Mouse (Mus musculus) stomach, embryonic 14.5 days (tissue): Measurements from ENCODE around the gene Cenpj. TPM values are rescaled to one million over a fixed set of nuclear protein-coding genes. Genes with fewer than 3 reads are reported as not detected.

ENCODE experiments used
- ATAC-seq: fragments of 200-750 bp; cut with Nextera tagmentation; 2 replicates; pipeline ENCODE4 v1.8.0; 2017; ENCODE audit warnings: low read depth, moderate TSS enrichment; ENCODE audit not compliant: insufficient number of reproducible peaks, insufficient read depth, low FRiP score
- H3K27ac ChIP-seq: fragments of 300-500 bp; sonication (generic); 2 replicates; pipeline ENCODE4 v1.5.1; 2014; ENCODE audit warnings: mild to moderate bottlenecking, low read length, moderate library complexity, mixed read lengths
- H3K27me3 ChIP-seq: fragments of 300-500 bp; sonication (generic); 2 replicates; pipeline ENCODE4 v1.6.1; 2014; ENCODE audit warnings: low read length, control low read depth, mixed read lengths; ENCODE audit not compliant: control insufficient read depth, insufficient read depth
- H3K36me3 ChIP-seq: fragments of 300-500 bp; sonication (generic); 2 replicates; pipeline ENCODE4 v1.6.1; 2014; ENCODE audit warnings: mild to moderate bottlenecking, control low read depth, low read length, moderate library complexity, mixed read lengths; ENCODE audit not compliant: control insufficient read depth, insufficient read depth
- H3K4me1 ChIP-seq: fragments of 300-500 bp; sonication (generic); 2 replicates; pipeline ENCODE4 v1.6.1; 2014; ENCODE audit warnings: low read length, control low read depth, mixed read lengths; ENCODE audit not compliant: control insufficient read depth, insufficient read depth
- H3K4me2 ChIP-seq: fragments of 300-500 bp; sonication (generic); replicated peaks from 2 replicates; pipeline ENCODE4 v1.6.1; 2014; ENCODE audit warnings: low read depth, low read length, control low read depth
- H3K4me3 ChIP-seq: fragments of 300-500 bp; sonication (generic); 2 replicates; pipeline ENCODE4 v1.5.1; 2014; ENCODE audit warnings: low read depth, low read length, control low read depth
- H3K9ac ChIP-seq: fragments of 300-500 bp; sonication (generic); replicated peaks from 2 replicates; pipeline ENCODE4 v1.6.1; 2014; ENCODE audit warnings: low read depth, mild to moderate bottlenecking, control low read depth, low read length, moderate library complexity, mixed read lengths
- H3K9me3 ChIP-seq: fragments of 300-500 bp; sonication (generic); 2 replicates; pipeline ENCODE4 v1.6.1; 2016; ENCODE audit warnings: low read depth, low read length, control low read depth; ENCODE audit not compliant: control insufficient read depth
- WGBS: fragments of 180-500 bp; shearing (Covaris S2); extraction: QIAGEN DNeasy Blood & Tissue Kit; methylation state at CpG from one replicate; pipeline ENCODE4 v1.1.7; 2014; 5-methylcytosine and 5-hydroxymethylcytosine counted together
- polyA plus RNA-seq: library from polyadenylated mRNA; unstranded; fragments of >200 nt; fragmentation: Nextera tagmentation; extraction: Ambion mirVana; gene quantifications from 2 replicates; pipeline ENCODE4 v1.2.1, GENCODE M21; 2014

The Cenpj gene
- polyA plus RNA-seq, 1 experiment from 2014 or later, result 8.9 TPM

- H3K4me2 ChIP-seq, result no peak overlapping the region
- H3K4me3 ChIP-seq, result no peak overlapping the region
- H3K9me3 ChIP-seq, result no peaks in the 10 kb centered on the region
- H3K27ac ChIP-seq, result no peak overlapping the region
- no peak for ATAC-seq
- no peaks in the 10 kb centered on the region for H3K4me1 ChIP-seq
- H3K9ac ChIP-seq, result no peak overlapping the region
- H3K36me3 ChIP-seq, result no peaks in the 10 kb centered on the region
- H3K27me3 ChIP-seq, result no peaks in the 10 kb centered on the region
- WGBS, result 78% methylated on average over 2 of the region's 2 CpGs
Observed at GRCm38 (mm10) chr14:56514775-56515174, 60.5 kb downstream of the Cenpj start.

DNA sequence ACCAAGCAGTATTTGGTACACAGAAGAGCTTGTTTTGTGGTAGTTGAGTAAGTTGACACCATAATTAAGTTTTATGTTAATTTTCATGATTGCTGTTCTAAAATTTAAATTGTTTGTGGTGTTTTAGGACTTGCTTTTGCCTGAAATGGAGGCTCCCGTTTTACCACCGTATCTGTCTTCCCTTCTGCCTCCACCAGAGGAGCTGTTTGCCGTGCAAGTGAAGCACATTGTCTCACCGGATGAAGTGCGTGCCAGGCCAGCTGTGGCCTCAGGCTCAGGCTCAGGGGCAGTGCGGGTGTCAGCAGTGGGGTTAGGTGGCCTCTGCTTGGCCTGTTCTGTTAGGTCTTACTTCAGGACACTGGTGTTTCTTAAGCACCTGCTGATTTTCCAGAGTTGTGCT, 63.1 kb downstream of the Cenpj start:
- Histone ChIP-seq H3K36me3 (no peaks in the 10 kb centered on the region), H3K9me3 (no peaks in the 10 kb centered on the region), H3K27me3 (no peaks in the 10 kb centered on the region), H3K9ac (no peak overlapping the region), H3K4me2 (no peak overlapping the region), H3K4me1 (no peaks in the 10 kb centered on the region), H3K27ac (no peak overlapping the region), H3K4me3 (no peak overlapping the region)
- no peak for ATAC-seq
- WGBS, result 35% methylated on average over 6 of the region's 6 CpGs

- Histone ChIP-seq H3K9me3 (no peaks in the 10 kb centered on the region), H3K4me2 (no peak overlapping the region), H3K4me1 (no peaks in the 10 kb centered on the region), H3K4me3 (no peak overlapping the region), H3K9ac (no peak overlapping the region), H3K36me3 (no peaks in the 10 kb centered on the region), H3K27me3 (no peaks in the 10 kb centered on the region), H3K27ac (no peak overlapping the region)
- WGBS, result 65% methylated on average over 3 of the region's 3 CpGs
- no peak for ATAC-seq
Observed at GRCm38 (mm10) chr14:56506743-56507142, 68.5 kb downstream of the Cenpj start.

DNA sequence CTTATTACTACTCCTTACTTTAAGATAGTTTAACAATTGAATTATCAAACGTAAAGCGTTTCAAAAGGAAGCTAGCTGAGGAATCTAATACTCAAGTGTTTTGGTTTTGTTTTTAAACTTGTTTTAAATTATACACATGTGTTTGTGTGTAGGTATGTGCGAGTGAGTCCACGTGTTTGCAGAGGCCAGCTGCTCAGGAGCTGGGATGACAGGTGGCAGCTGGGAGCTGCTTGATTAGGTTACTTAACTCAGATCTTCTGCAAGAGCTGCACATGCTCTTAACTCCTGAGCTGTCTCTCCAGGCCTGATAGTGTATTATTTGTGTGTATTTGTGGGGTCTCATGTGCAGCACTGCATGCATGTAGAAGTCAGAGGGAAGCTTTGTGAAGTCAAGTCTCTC, 72.8 kb downstream of the Cenpj start:
- 52% methylated on average over 4 of the region's 4 CpGs for WGBS
- no peaks in the 10 kb centered on the region for H3K4me1 ChIP-seq
- no peak overlapping the region for H3K27ac ChIP-seq
- H3K36me3 ChIP-seq, result no peaks in the 10 kb centered on the region
- no peak overlapping the region for H3K4me2 ChIP-seq
- H3K9ac ChIP-seq, result no peak overlapping the region
- H3K9me3 ChIP-seq, result no peaks in the 10 kb centered on the region
- ATAC-seq, result no peak
- H3K4me3 ChIP-seq, result no peak overlapping the region
- no peaks in the 10 kb centered on the region for H3K27me3 ChIP-seq

- H3K9ac ChIP-seq, result no peak overlapping the region
- no peak overlapping the region for H3K27ac ChIP-seq
- H3K4me3 ChIP-seq, result no peak overlapping the region
- H3K27me3 ChIP-seq, result no peaks in the 10 kb centered on the region
- no peak overlapping the region for H3K4me2 ChIP-seq
- H3K4me1 ChIP-seq, result no peaks in the 10 kb centered on the region
- H3K9me3 ChIP-seq, result no peaks in the 10 kb centered on the region
- ATAC-seq, result no peak
- no peaks in the 10 kb centered on the region for H3K36me3 ChIP-seq
Observed at GRCm38 (mm10) chr14:56489806-56490205, 85.4 kb downstream of the Cenpj start.

Other genes starting within 250 kb of the Cenpj start
- gene Atp12a, start 210.4 kb downstream of the Cenpj start, polyA plus RNA-seq, result 0.17 and 0.22 TPM in 2 replicates
- gene Rnf17, start 172.8 kb downstream of the Cenpj start, polyA plus RNA-seq, result 1.6 and 2.5 TPM in 2 replicates
- 7.8 and 10.1 TPM in 2 replicates for gene Parp4, start 194 bp upstream of the Cenpj start, polyA plus RNA-seq
- gene Mphosph8, start 92.8 kb upstream of the Cenpj start, polyA plus RNA-seq, result 30.0 and 35.9 TPM in 2 replicates
- 35.7 and 36.8 TPM in 2 replicates for gene Pspc1, start 202.9 kb upstream of the Cenpj start, polyA plus RNA-seq
- 27.6 and 27.8 TPM in 2 replicates for gene Zmym5, start 236.3 kb upstream of the Cenpj start, polyA plus RNA-seq